Comparison of ENCODE assay signal across 14 mouse cellular contexts in the genomic region with DNA sequence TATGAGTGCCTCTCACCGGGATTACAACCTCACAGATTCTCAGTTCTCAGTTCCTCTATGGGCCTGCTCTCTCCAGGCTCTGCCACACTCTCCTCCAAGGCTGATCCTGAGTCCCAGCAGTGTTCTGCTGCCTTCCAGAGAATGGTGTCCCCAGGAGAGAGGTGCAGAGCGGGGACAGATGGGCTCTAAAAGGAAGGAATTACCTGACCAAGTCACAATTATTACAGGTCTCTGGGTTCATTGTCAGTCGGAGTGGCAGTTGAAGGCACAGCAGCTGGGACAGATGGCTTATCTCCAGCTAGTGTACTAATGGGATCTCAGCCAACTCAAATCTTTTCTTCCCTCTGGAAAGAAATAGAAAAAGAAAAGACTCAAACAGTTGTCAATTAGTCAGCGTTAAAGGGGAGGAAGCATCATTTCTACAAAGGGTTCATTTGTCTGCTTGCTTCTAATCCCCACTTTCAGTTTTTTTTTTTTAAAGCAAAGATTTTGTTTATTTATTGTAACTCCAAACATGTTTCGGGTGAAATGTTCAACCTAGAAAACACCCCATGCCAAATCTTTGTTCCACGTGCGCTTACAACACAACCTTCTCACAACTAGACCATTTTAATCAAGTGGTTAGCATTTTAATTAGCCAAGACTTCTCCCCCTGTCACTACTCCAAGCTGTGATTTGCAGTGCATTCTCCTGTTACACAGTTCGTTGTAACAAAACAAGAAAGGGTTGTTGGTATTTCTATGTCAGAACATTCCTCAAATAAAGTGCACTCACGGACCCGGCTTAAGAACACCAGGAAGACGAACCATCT.
DNase-seq lines count a peak whose midpoint lies in the region; ATAC-seq and TF ChIP-seq lines count a peak whose summit lies in the region.
"Had no signal": no experiment of that assay in that cellular context is flagged by ENCODE, and none has a peak within 500 bp of the region (broad histone marks: within the 10 kb centered on the region; RNA-seq: fewer than 3 reads in every experiment).

No protein-coding gene starts in this region.

- no peaks in the 10 kb centered on the region for H3K36me3 ChIP-seq in embryonic facial prominence, embryonic 13.5 days
- H3K36me3 ChIP-seq in embryonic facial prominence, embryonic 10.5 days (replicated peaks), result no peaks in the 10 kb centered on the region
- H3K36me3 ChIP-seq in hindbrain, postnatal 0 days (ENCODE audit: insufficient read depth, low read length), result no peaks in the 10 kb centered on the region
- H3K36me3 ChIP-seq: G1E; heart, embryonic 10.5 days; limb, embryonic 13.5 days; neural tube, embryonic 12.5 days had no signal

- H3K27ac ChIP-seq in embryonic facial prominence, embryonic 13.5 days, result peak overlapping the region; percentile 48; the same call in 1 of the 2 replicates
- H3K27ac ChIP-seq in embryonic facial prominence, embryonic 10.5 days (replicated peaks), result no peak overlapping the region
- peak overlapping the region; percentile 36; the same call in 1 of the 2 replicates for H3K27ac ChIP-seq in hindbrain, postnatal 0 days
- H3K27ac ChIP-seq: heart, embryonic 10.5 days; limb, embryonic 13.5 days; neural tube, embryonic 12.5 days had no signal

- H3K9me3 ChIP-seq in embryonic facial prominence, embryonic 13.5 days, result no peaks in the 10 kb centered on the region
- no peaks in the 10 kb centered on the region for H3K9me3 ChIP-seq in embryonic facial prominence, embryonic 10.5 days
- H3K9me3 ChIP-seq in hindbrain, postnatal 0 days (ENCODE audit: low read length), result no peaks in the 10 kb centered on the region
- H3K9me3 ChIP-seq: heart, embryonic 10.5 days; limb, embryonic 13.5 days; neural tube, embryonic 12.5 days had no signal

- ATAC-seq in embryonic facial prominence, embryonic 13.5 days (ENCODE audit: insufficient number of reproducible peaks, insufficient read depth, low FRiP score, low TSS enrichment, low read depth), result no peak
- peak; percentile 51; the same call in 1 of the 2 replicates for ATAC-seq in hindbrain, postnatal 0 days
- no peak for ATAC-seq in granulocyte monocyte progenitor cell, adult 5-6 weeks (replicated peaks; ENCODE audit: poor library complexity, severe bottlenecking)
- ATAC-seq: activated CD4-positive, CD25-positive, alpha-beta regulatory T cell, adult 4 months had no signal

- intact Hi-C loops in gastrocnemius, postnatal 36 days (cut with DNase I), result no loop called here

- no peak overlapping the region for H3K4me2 ChIP-seq in embryonic facial prominence, embryonic 13.5 days
- no peak overlapping the region for H3K4me2 ChIP-seq in hindbrain, postnatal 0 days (ENCODE audit: low read depth, low read length)
- H3K4me2 ChIP-seq: limb, embryonic 13.5 days; neural tube, embryonic 12.5 days had no signal

- H3K27me3 ChIP-seq in embryonic facial prominence, embryonic 13.5 days, result no peaks in the 10 kb centered on the region
- H3K27me3 ChIP-seq in embryonic facial prominence, embryonic 10.5 days (replicated peaks; ENCODE audit: low read depth, poor library complexity, severe bottlenecking), result no peaks in the 10 kb centered on the region
- H3K27me3 ChIP-seq in hindbrain, postnatal 0 days (ENCODE audit: insufficient read depth, low read length), result no peaks in the 10 kb centered on the region
- H3K27me3 ChIP-seq: limb, embryonic 13.5 days; neural tube, embryonic 12.5 days had no signal

- peaks cover 7% of the 10 kb centered on the region; the same call in 1 of the 2 replicates for H3K4me1 ChIP-seq in embryonic facial prominence, embryonic 13.5 days
- peaks cover 10% of the 10 kb centered on the region; the same call in 1 of the 2 replicates for H3K4me1 ChIP-seq in embryonic facial prominence, embryonic 10.5 days
- peaks cover 6% of the 10 kb centered on the region; the same call in 1 of the 2 replicates for H3K4me1 ChIP-seq in hindbrain, postnatal 0 days (ENCODE audit: insufficient read depth, low read length)
- H3K4me1 ChIP-seq: limb, embryonic 13.5 days had no signal

- WGBS in embryonic facial prominence, embryonic 13.5 days, result 61% methylated on average over 11 of the region's 11 CpGs
- 71% methylated on average over 11 of the region's 11 CpGs for WGBS in embryonic facial prominence, embryonic 10.5 days
- WGBS in hindbrain, postnatal 0 days, result 31% methylated on average over 11 of the region's 11 CpGs

- TF ChIP-seq CTCF in hindbrain, postnatal 0 days (IDR thresholded peaks at IDR 0.05; ENCODE audit: low read depth), result no peak

- no peak overlapping the region for H3K9ac ChIP-seq in embryonic facial prominence, embryonic 13.5 days
- no peak overlapping the region for H3K9ac ChIP-seq in hindbrain, postnatal 0 days (replicated peaks; ENCODE audit: low read length)
- H3K9ac ChIP-seq: limb, embryonic 13.5 days; neural tube, embryonic 12.5 days had no signal

- DNase-seq in embryonic facial prominence, embryonic 10.5 days (ENCODE audit: low spot score), result no peak
- peak; percentile 17 for DNase-seq in lung, postnatal 10 days
- DNase-seq in lung, postnatal 36 days, result no peak
- DNase-seq in hindbrain, postnatal 0 days (ENCODE audit: low spot score), result peak; percentile 68
- DNase-seq in kidney, postnatal 10 days, result no peak
- DNase-seq in gastrocnemius, postnatal 36 days, result no peak
- DNase-seq: right cerebral cortex, postnatal 4 days had no signal

- H3K4me3 ChIP-seq in embryonic facial prominence, embryonic 13.5 days, result no peak overlapping the region
- no peak overlapping the region for H3K4me3 ChIP-seq in embryonic facial prominence, embryonic 10.5 days
- no peak overlapping the region for H3K4me3 ChIP-seq in hindbrain, postnatal 0 days (ENCODE audit: low read length)
- H3K4me3 ChIP-seq: heart, embryonic 10.5 days; limb, embryonic 13.5 days; neural tube, embryonic 12.5 days had no signal

Comparison
In these comparisons a context has a peak if more than half of its experiments do, and no peak if none do; other contexts are left out.
1. DNase-seq: peak in lung, postnatal 10 days (single experiment) and hindbrain, postnatal 0 days (single experiment); none in embryonic facial prominence, embryonic 10.5 days (single experiment), lung, postnatal 36 days (single experiment), kidney, postnatal 10 days (single experiment) and gastrocnemius, postnatal 36 days (0 of 2).